Mouse (Mus musculus): ENCODE measurements around the gene Auts2. TPM values are rescaled to one million over a fixed set of nuclear protein-coding genes. Genes with fewer than 3 reads are reported as not detected.

The Auts2 gene
- polyA plus RNA-seq, 1 experiment from 2014 or later = 94.8 TPM

DNA sequence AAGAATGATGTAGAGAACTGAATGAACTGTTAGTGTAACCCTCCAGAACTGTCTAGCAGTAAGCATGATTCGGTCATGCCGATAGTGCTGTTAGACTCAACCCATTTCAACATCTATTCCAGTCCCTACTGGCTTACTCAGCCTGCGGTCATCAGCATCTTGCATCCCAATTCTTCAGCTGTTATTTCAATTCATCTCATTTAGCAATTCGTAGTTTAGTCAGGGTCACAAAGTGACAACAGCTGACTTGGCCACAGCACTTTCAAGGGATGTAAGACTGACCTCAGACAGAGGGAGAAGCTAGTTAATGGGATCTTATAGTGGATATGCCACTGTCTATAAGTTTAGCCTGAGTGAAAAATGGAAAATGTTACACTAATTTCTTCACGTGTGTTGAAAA, 936.4 kb downstream of the Auts2 start:
- no peak overlapping the region for H3K27ac ChIP-seq

DNA sequence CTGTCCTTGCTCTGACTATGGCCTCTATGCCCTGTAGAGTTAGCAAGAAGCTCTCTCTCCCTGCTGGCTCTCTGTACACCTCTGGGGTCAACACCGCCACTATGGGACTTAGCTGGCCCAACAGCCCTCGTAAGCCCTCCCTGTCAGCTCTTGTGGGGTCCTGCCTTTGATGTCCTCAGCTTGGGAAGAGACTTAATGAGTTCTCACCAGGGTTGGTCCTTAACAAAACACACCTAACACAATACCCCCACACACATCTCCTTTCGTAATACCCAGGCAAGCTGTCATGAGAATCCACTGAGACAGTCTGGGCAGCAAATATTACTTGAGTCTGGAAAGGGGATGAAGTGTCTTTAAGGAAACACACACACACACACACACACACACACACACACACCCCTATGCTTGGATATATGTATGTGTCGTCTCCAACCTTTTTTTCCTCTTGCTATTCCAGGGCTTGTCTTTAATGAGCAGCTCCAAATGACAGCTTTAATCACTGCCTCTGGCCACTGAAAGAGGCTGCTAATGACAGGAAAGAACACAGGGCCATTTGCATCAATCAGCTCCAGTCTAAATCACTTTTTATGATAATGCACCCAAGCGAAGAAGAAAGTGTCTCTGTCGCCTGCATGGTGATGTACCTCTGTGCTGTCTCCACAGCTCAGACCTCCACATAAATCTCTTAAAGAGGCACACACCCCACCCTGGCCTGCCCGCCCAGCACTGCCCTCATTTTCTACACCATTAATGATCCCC, 941.0 kb downstream of the Auts2 start:
- Histone ChIP-seq H3K9ac (peak overlapping the region; percentile 25; the same call in 1 of the 2 replicates), H3K36me3 (replicated peaks) (no peaks in the 10 kb centered on the region), H3K4me1 (peaks cover 53% of the 10 kb centered on the region), H3K4me3 (replicated peaks) (no peak overlapping the region), H3K27me3 (peaks cover 38% of the 10 kb centered on the region), H3K9me3 (no peaks in the 10 kb centered on the region), H3K4me2 (peak overlapping the region; percentile 13), H3K27ac (peak overlapping the region; percentile 88)
- WGBS = 7% methylated on average over 7 of the region's 7 CpGs
- ATAC-seq (ENCODE audit: low FRiP score) = peak; percentile 82

More for the DNA sequence above, 936.4 kb downstream of the Auts2 start:
- Histone ChIP-seq H3K4me1 (peaks cover 26% of the 10 kb centered on the region), H3K4me2 (no peak overlapping the region), H3K9ac (no peak overlapping the region), H3K4me3 (replicated peaks) (no peak overlapping the region), H3K36me3 (replicated peaks) (no peaks in the 10 kb centered on the region), H3K9me3 (no peaks in the 10 kb centered on the region), H3K27me3 (peaks cover 60% of the 10 kb centered on the region)
- WGBS = 90% methylated on average over 5 of the region's 5 CpGs
- no peak for ATAC-seq (ENCODE audit: low FRiP score)

DNA sequence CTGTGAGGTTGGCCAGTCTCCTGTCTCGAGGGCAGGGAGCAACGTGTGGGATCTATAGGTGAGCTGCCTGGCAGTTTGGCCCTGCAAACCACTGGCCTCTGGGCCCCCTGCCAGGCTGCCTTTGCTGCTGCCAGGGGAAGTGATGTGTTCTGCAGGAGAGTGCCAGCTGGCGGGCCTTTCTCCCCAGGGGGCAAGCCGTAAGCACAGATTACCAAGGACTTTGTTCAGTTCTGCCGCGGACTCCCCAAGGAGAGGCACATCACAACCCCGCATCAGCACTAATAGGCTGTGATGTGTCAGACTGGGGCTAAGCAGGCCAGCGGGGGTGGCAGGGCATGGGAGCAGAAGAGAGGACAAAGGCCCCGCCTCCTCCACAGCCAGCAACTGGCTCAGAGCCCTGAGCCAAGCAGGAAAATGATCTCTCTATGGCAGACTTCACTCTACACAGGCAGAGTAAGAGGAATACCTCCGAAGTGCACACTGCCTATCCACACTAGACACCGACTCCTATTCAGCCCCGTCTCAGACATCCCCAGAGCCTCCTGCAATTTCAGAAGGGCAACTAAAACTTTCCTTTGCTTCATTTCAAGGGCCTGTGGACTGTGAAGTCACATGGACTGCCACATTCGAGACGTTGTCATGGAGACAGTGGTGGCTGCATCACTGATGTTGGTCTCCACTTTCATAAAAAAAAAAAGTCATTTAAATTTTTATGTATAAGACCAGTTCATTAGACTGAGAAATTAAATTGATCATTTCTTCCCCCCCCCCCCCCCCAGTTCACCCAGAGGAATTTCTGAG, 942.6 kb downstream of the Auts2 start:
- WGBS = 4% methylated on average over 14 of the region's 14 CpGs
- Histone ChIP-seq H3K9ac (peak overlapping the region; percentile 12; the same call in 1 of the 2 replicates), H3K36me3 (replicated peaks) (no peaks in the 10 kb centered on the region), H3K27me3 (peaks cover 30% of the 10 kb centered on the region), H3K27ac (peak overlapping the region; percentile 83), H3K4me3 (replicated peaks) (no peak overlapping the region), H3K4me2 (peak overlapping the region; percentile 27), H3K4me1 (peaks cover 69% of the 10 kb centered on the region), H3K9me3 (no peaks in the 10 kb centered on the region)
- ATAC-seq (ENCODE audit: low FRiP score) = peak; percentile 72

DNA sequence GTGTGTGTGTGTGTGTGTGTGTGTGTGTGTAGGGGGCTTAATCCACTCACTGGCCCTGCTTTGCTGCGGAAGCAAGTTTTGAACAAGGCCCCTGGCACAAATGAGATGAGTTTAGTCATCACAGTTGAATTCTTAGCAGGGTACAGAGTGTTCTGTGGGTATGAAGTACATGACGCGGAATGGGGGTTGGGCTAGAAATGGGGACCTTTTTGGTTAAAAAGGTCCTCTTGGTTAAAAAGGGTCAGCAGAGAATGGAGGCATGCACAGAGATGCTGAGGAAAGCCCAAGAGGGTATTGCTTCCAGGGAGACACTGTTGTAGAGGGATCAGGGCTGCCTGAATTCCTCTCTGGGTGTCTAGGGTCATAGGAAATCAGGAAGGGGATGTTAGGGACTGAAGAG, 945.6 kb downstream of the Auts2 start:
- Histone ChIP-seq H3K9me3 (no peaks in the 10 kb centered on the region), H3K4me3 (replicated peaks) (no peak overlapping the region), H3K4me2 (no peak overlapping the region), H3K27me3 (peaks cover 27% of the 10 kb centered on the region), H3K4me1 (peaks cover 68% of the 10 kb centered on the region), H3K27ac (peak overlapping the region; percentile 79), H3K36me3 (replicated peaks) (no peaks in the 10 kb centered on the region), H3K9ac (peak overlapping the region; percentile 29)
- 43% methylated on average over 3 of the region's 3 CpGs for WGBS
- ATAC-seq (ENCODE audit: low FRiP score) = no peak

DNA sequence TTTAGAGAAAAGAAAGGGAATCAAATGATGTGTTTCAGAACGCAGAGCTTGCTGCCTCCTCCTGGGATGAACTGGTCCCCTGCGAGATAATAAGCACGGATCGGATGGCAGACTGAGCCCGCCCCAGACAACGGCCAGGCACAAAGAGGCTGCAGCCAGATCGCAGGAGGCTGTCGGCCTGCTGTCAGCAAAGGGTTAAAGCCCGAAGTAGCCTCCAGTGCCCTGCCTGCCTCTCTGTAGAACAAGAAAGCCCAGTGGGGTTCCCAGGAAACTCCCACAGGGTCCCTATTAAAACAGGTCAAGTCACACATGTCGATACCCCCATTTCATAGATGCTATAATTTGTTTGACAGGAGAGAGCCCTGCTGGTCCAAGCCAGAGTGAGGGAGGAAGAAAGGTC, 946.6 kb downstream of the Auts2 start:
- peaks cover 61% of the 10 kb centered on the region for H3K4me1 ChIP-seq
- peak overlapping the region; percentile 79 for H3K27ac ChIP-seq
- WGBS = under 1% methylated on average over 10 of the region's 10 CpGs
- 0 out of 2 replicates have a peak overlapping the region, but pooled peaks have one; percentile 29 for H3K9ac ChIP-seq
- H3K4me2 ChIP-seq = peak overlapping the region; percentile 32
- no peaks in the 10 kb centered on the region for H3K9me3 ChIP-seq
- H3K36me3 ChIP-seq (replicated peaks) = no peaks in the 10 kb centered on the region
- H3K4me3 ChIP-seq (replicated peaks) = no peak overlapping the region
- ATAC-seq (ENCODE audit: low FRiP score) = peak; percentile 59
- peaks cover 33% of the 10 kb centered on the region for H3K27me3 ChIP-seq

DNA sequence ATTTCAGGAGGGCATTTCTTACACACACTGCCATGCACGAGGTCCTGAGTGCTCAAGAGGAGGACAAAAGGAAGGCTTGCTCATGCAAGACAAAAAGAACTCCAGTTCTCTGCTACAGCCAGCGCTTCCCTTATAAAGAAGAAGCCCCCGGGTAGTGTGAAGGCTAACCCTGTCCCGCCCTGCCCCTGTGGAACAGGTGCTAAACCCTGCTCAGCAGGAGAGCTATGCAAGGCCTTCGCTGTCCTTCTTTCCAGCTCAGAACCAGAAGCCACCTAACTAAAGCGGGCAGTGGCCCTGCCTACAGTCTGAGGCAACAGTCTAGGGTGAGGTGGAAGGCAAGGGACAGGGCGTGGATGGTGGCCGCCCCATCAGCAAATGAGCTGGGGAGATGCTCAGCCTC, 947.4 kb downstream of the Auts2 start:
- peaks cover 41% of the 10 kb centered on the region for H3K27me3 ChIP-seq
- 0 out of 2 replicates have a peak overlapping the region, but pooled peaks have one; percentile 18 for H3K9ac ChIP-seq
- H3K27ac ChIP-seq = peak overlapping the region; percentile 79
- peak overlapping the region; percentile 32; the same call in 1 of the 2 replicates for H3K4me2 ChIP-seq
- ATAC-seq (ENCODE audit: low FRiP score) = no peak
- no peaks in the 10 kb centered on the region for H3K36me3 ChIP-seq (replicated peaks)
- no peaks in the 10 kb centered on the region for H3K9me3 ChIP-seq
- no peak overlapping the region for H3K4me3 ChIP-seq (replicated peaks)
- peaks cover 53% of the 10 kb centered on the region for H3K4me1 ChIP-seq
- WGBS = 8% methylated on average over 8 of the region's 8 CpGs

DNA sequence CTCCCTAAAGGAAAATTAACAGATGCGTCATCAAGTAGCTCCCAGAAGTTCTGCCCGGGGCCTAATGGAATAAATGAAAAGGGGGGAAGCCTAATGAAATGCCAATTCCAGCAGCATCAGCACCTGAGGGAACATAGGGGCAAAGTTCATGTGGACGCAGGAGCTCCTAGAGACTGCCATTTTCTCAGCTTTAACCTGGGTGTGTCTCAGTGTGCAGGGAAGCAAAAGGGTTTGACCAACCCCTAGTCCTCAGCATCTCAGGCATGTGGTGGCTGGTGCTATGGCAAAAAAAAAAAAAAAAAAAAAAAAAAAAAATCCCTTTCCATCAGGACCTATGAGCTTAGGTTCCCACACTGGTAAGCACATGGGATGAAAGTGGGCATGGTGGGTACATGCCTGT, 948.5 kb downstream of the Auts2 start:
- no peaks in the 10 kb centered on the region for H3K9me3 ChIP-seq
- no peak overlapping the region for H3K4me2 ChIP-seq
- H3K27ac ChIP-seq = no peak overlapping the region
- no peak overlapping the region for H3K9ac ChIP-seq
- H3K36me3 ChIP-seq (replicated peaks) = no peaks in the 10 kb centered on the region
- H3K27me3 ChIP-seq = peaks cover 42% of the 10 kb centered on the region
- H3K4me3 ChIP-seq (replicated peaks) = no peak overlapping the region
- WGBS = 64% methylated on average over 3 of the region's 3 CpGs
- H3K4me1 ChIP-seq = peaks cover 41% of the 10 kb centered on the region
- no peak for ATAC-seq (ENCODE audit: low FRiP score)

DNA sequence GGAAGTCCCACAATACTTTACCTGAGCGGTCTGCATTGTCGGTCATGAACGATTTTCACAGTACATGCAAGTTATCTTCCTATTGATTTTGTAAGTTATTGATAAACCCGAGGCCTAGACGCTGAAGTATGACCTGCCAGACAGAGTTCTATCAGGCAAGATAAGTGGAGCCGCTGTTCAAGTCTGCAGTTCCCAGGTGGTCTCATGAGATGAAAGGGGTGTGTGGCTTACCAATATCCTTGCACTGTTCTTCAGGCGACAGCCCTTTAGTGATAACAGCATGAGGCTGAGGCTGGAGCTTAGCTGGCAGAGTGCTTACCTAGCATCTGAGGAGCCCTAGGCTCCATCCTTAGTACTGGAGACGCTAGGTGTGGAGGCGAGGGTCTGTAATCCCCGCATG, 949.9 kb downstream of the Auts2 start:
- Histone ChIP-seq H3K4me1 (peaks cover 37% of the 10 kb centered on the region), H3K36me3 (replicated peaks) (no peaks in the 10 kb centered on the region), H3K27ac (no peak overlapping the region), H3K4me3 (replicated peaks) (no peak overlapping the region), H3K27me3 (peaks cover 37% of the 10 kb centered on the region), H3K9ac (no peak overlapping the region), H3K9me3 (no peaks in the 10 kb centered on the region), H3K4me2 (no peak overlapping the region)
- no peak for ATAC-seq (ENCODE audit: low FRiP score)
- WGBS = 91% methylated on average over 10 of the region's 10 CpGs

DNA sequence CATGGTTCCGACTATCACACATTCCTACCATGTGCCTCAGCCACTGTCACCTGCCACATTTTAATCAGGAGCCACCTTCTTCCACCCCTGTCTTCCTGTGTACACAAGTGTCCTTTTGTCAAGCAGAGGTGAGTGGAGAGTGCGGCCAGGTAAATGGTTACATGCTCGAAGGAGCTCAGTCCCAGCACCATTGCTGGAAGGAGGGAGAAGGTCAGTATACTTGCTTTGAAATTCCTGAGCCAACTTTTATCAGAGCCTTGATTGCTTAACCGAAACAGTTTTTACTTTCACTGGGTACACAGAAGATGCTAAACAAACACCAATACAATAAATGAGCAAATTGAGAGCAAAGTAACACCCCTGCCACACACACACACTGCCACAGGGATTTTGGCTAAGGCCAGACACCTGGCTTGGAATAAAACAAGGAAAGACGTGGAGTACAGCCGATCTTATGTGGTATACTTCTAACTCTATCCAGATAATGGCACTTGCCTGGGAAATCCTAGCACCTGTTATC, 953.1 kb downstream of the Auts2 start:
- H3K4me3 ChIP-seq (replicated peaks) = no peak overlapping the region
- peaks cover 37% of the 10 kb centered on the region for H3K27me3 ChIP-seq
- no peaks in the 10 kb centered on the region for H3K36me3 ChIP-seq (replicated peaks)
- H3K4me2 ChIP-seq = no peak overlapping the region
- H3K9ac ChIP-seq = no peak overlapping the region
- H3K4me1 ChIP-seq = peaks cover 28% of the 10 kb centered on the region
- 91% methylated on average over 6 of the region's 6 CpGs for WGBS
- H3K9me3 ChIP-seq = no peaks in the 10 kb centered on the region
- no peak for ATAC-seq (ENCODE audit: low FRiP score)
- H3K27ac ChIP-seq = no peak overlapping the region

DNA sequence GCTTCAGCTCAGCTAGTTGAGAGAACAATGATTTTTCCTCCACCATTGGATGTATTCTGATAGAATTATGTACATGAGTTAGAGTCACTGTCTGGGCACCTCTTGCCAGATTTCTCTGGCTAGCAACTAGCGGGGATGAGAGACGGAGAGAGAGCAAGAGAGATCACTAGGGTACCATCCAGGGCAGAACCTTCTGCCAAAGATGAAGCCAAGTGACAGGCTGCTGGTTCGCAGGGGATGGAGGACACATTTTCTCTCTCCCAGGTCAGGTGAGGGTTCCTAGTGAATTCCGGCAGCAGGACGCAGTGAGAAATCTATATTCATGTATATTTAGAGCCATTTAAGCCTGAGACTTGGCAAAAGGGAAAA, 956.8 kb downstream of the Auts2 start:
- H3K4me2 ChIP-seq = peak overlapping the region; percentile 40; the same call in 1 of the 2 replicates
- H3K9me3 ChIP-seq = no peaks in the 10 kb centered on the region
- H3K36me3 ChIP-seq (replicated peaks) = no peaks in the 10 kb centered on the region
- H3K9ac ChIP-seq = no peak overlapping the region
- H3K4me3 ChIP-seq (replicated peaks) = no peak overlapping the region
- 60% methylated on average over 5 of the region's 5 CpGs for WGBS
- peak overlapping the region; percentile 82 for H3K27ac ChIP-seq
- H3K4me1 ChIP-seq = peaks cover 51% of the 10 kb centered on the region
- ATAC-seq (ENCODE audit: low FRiP score) = no peak; the same call in 1 of the 2 replicates
- H3K27me3 ChIP-seq = peaks cover 38% of the 10 kb centered on the region

DNA sequence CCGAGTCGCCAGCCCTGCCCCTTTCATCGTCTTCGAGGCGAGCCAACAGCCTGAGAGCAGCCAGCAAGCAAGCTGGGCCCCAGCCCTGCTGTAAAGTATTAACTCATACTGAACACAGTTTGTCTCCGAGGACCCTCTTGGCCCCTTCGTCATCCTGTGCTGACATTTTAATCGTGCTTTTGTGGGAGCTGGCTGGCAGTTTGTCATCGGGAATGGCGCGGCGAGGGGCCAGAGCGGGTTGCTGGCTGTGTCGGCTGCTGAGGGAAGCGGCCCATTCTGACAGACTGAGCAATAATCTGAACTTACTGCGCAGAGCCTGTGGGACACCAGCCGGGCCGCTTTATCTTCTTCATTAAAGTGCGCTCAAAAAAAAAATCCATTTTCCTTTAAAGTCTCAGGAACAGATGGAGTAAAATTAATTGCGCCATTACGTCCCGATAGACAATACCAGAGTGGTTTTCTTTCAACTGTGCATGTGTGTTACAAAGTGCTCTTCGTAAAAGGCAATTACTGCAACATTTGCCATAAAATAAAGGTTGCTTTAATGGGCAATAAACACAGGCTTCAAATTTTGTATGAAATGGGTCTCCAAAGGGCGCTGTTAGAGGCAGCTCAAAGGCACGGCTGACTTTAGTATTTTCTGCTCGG, 957.3 kb downstream of the Auts2 start:
- Histone ChIP-seq H3K9ac (peak overlapping the region; percentile 22), H3K27me3 (peaks cover 36% of the 10 kb centered on the region)
- 10% methylated on average over 26 of the region's 26 CpGs for WGBS

More for the DNA sequence above, 957.3 kb downstream of the Auts2 start:
- no peak overlapping the region for H3K4me3 ChIP-seq (replicated peaks)
- H3K9me3 ChIP-seq = no peaks in the 10 kb centered on the region
- no peaks in the 10 kb centered on the region for H3K36me3 ChIP-seq (replicated peaks)
- ATAC-seq (ENCODE audit: low FRiP score) = peak; percentile 81
- H3K4me2 ChIP-seq = peak overlapping the region; percentile 40
- peaks cover 56% of the 10 kb centered on the region for H3K4me1 ChIP-seq
- peak overlapping the region; percentile 82 for H3K27ac ChIP-seq

All from forebrain, embryonic 12.5 days (tissue).